Mouse (Mus musculus) left cerebral cortex, adult 9 months (tissue): ENCODE measurements around the gene RPS10-NUDT3.
"Not testable (repeated sequence)": the region's sequence is repeated elsewhere in the genome, so short reads cannot be mapped to it uniquely, and the experiment has no call there.

Source experiments
- DNase-seq, 2 experiments: peaks; one replicate each; pipeline ENCODE4 v3.0.0; 2022; ENCODE audit warnings: low spot score in 2 of 2

RPS10-NUDT3 gene

GRCm38 (mm10) chr17:27642491-27643062, 7.6 kb upstream of the RPS10-NUDT3 start:
- DNase-seq: peak; percentile 78 to 92

- not testable (repeated sequence) for DNase-seq
These were observed 4.8 kb upstream of the RPS10-NUDT3 start for GRCm38 (mm10) chr17:27639851-27640250.

GRCm38 (mm10) chr17:27638921-27639332, 3.9 kb upstream of the RPS10-NUDT3 start:
- DNase-seq: peak; percentile 78 to 90

- DNase-seq: no peak
These were observed 2.3 kb upstream of the RPS10-NUDT3 start for GRCm38 (mm10) chr17:27637333-27637732.

GRCm38 (mm10) chr17:27636132-27637020, 1.4 kb upstream of the RPS10-NUDT3 start, which contains the start of gene Rps10:
Rps10 (minus strand) TSS chr17:27636669.
- no peak for DNase-seq

GRCm38 (mm10) chr17:27635575-27635903, 517 bp upstream of the RPS10-NUDT3 start:
- not testable (repeated sequence) for DNase-seq

- DNase-seq: peak in 1 of 2 experiments; percentile 87
These were observed 5.6 kb downstream of the RPS10-NUDT3 start for GRCm38 (mm10) chr17:27629249-27630020.

- DNase-seq: no peak
These were observed 6.6 kb downstream of the RPS10-NUDT3 start for GRCm38 (mm10) chr17:27628376-27628775.

- DNase-seq: no peak
These were observed 7.6 kb downstream of the RPS10-NUDT3 start for GRCm38 (mm10) chr17:27627451-27627850.

GRCm38 (mm10) chr17:27626681-27627080, 8.3 kb downstream of the RPS10-NUDT3 start:
- no peak for DNase-seq

GRCm38 (mm10) chr17:27625455-27626251, 9.4 kb downstream of the RPS10-NUDT3 start:
- no peak for DNase-seq

GRCm38 (mm10) chr17:27623360-27624326, 11.4 kb downstream of the RPS10-NUDT3 start, which contains the start of gene Nudt3:
Nudt3 (minus strand) TSS chr17:27623495.
- peak in 1 of 2 experiments; percentile 83 for DNase-seq

GRCm38 (mm10) chr17:27622611-27623359, 12.2 kb downstream of the RPS10-NUDT3 start:
- DNase-seq: no peak

- no peak for DNase-seq
These were observed 13.1 kb downstream of the RPS10-NUDT3 start for GRCm38 (mm10) chr17:27621705-27622531.

GRCm38 (mm10) chr17:27621161-27621560, 13.9 kb downstream of the RPS10-NUDT3 start:
- DNase-seq: no peak

GRCm38 (mm10) chr17:27615388-27615787, 19.6 kb downstream of the RPS10-NUDT3 start:
- DNase-seq: no peak

- no peak for DNase-seq
These were observed 22.0 kb downstream of the RPS10-NUDT3 start for GRCm38 (mm10) chr17:27613016-27613415.

GRCm38 (mm10) chr17:27611994-27612393, 23.0 kb downstream of the RPS10-NUDT3 start:
- no peak for DNase-seq

- no peak for DNase-seq
These were observed 23.5 kb downstream of the RPS10-NUDT3 start for GRCm38 (mm10) chr17:27611519-27611884.
